Mouse (Mus musculus) embryonic facial prominence, embryonic 15.5 days (tissue): ENCODE results near the gene Sema3c. TPM values are rescaled to one million over a fixed set of nuclear protein-coding genes. Genes with fewer than 3 reads are reported as not detected.
"Not testable (repeated sequence)": the region's sequence is repeated elsewhere in the genome, so short reads cannot be mapped to it uniquely, and the experiment has no call there.

Experiments
- ATAC-seq: fragments of 200-750 bp; cut with Nextera tagmentation; 2 replicates; pipeline ENCODE4 v1.8.0; 2017; ENCODE audit warnings: low read depth, moderate TSS enrichment; ENCODE audit not compliant: insufficient number of reproducible peaks, low FRiP score, low TSS enrichment
- H3K27ac ChIP-seq: fragments of 300-500 bp; sonication (generic); replicated peaks from 2 replicates; pipeline ENCODE4 v1.5.1; 2015; ENCODE audit warnings: mild to moderate bottlenecking, inconsistent platforms
- H3K27me3 ChIP-seq: fragments of 300-500 bp; sonication (generic); 2 replicates; pipeline ENCODE4 v1.6.1; 2015; ENCODE audit warnings: inconsistent platforms
- H3K36me3 ChIP-seq: fragments of 300-500 bp; sonication (generic); 2 replicates; pipeline ENCODE4 v1.6.1; 2015; ENCODE audit warnings: mild to moderate bottlenecking, inconsistent platforms
- H3K4me1 ChIP-seq: fragments of 300-500 bp; sonication (generic); 2 replicates; pipeline ENCODE4 v1.6.1; 2015; ENCODE audit warnings: inconsistent platforms
- H3K4me2 ChIP-seq: fragments of 300-500 bp; sonication (generic); replicated peaks from 2 replicates; pipeline ENCODE4 v1.6.1; 2015; ENCODE audit warnings: mild to moderate bottlenecking, inconsistent platforms
- H3K4me3 ChIP-seq: fragments of 300-500 bp; sonication (generic); replicated peaks from 2 replicates; pipeline ENCODE4 v1.5.1; 2015; ENCODE audit warnings: mild to moderate bottlenecking, inconsistent platforms
- H3K9ac ChIP-seq: fragments of 300-500 bp; sonication (generic); 2 replicates; pipeline ENCODE4 v1.6.1; 2015; ENCODE audit warnings: inconsistent platforms
- H3K9me3 ChIP-seq: fragments of 300-500 bp; sonication (generic); replicated peaks from 2 replicates; pipeline ENCODE4 v1.6.1; 2016; ENCODE audit warnings: inconsistent platforms
- WGBS: fragments of 180-500 bp; shearing (Covaris S2); methylation state at CpG from one replicate; pipeline ENCODE4 v1.1.7; 2015; 5-methylcytosine and 5-hydroxymethylcytosine counted together
- polyA plus RNA-seq: library from polyadenylated mRNA; unstranded; fragments of >200 nt; fragmentation: Nextera tagmentation; extraction: Ambion mirVana; gene quantifications from 2 replicates; pipeline ENCODE4 v1.2.1, GENCODE M21; 2015

Gene Sema3c
- polyA plus RNA-seq: 38.5 and 40.6 TPM in 2 replicates

GRCm38 (mm10) chr5:17573694-17574380 lies at the start of gene Sema3c:
Gene Sema3c, plus strand, starts transcription at chr5:17574281.
- Histone ChIP-seq H3K27me3 (no peaks in the 10 kb centered on the region), H3K9ac (peak within 1 kb of the TSS; percentile 46), H3K36me3 (no peaks in the 10 kb centered on the region), H3K4me1 (no peaks in the 10 kb centered on the region), H3K4me3 (peak within 1 kb of the TSS; percentile 63), H3K27ac (peak within 1 kb of the TSS; percentile 83), H3K9me3 (no peaks in the 10 kb centered on the region), H3K4me2 (peak within 1 kb of the TSS; percentile 62)
- WGBS: 1% methylated on average over 16 of the region's 16 CpGs
- ATAC-seq: no peak

- WGBS: 94% methylated on average over 2 of the region's 2 CpGs
- not testable (repeated sequence) for H3K27ac ChIP-seq, H3K36me3 ChIP-seq, H3K9ac ChIP-seq, H3K4me2 ChIP-seq, H3K4me3 ChIP-seq, ATAC-seq, H3K27me3 ChIP-seq, H3K4me1 ChIP-seq, H3K9me3 ChIP-seq
Measured at GRCm38 (mm10) chr5:17531165-17531564, 42.9 kb upstream of the Sema3c start.

- no peak for ATAC-seq
- Histone ChIP-seq H3K36me3 (no peaks in the 10 kb centered on the region), H3K27ac (no peak overlapping the region), H3K9me3 (no peaks in the 10 kb centered on the region), H3K9ac (no peak overlapping the region), H3K4me2 (no peak overlapping the region), H3K4me1 (no peaks in the 10 kb centered on the region), H3K4me3 (no peak overlapping the region), H3K27me3 (no peaks in the 10 kb centered on the region)
- 37% methylated on average over 4 of the region's 4 CpGs for WGBS
Measured at GRCm38 (mm10) chr5:17543141-17543540, 30.9 kb upstream of the Sema3c start.

GRCm38 (mm10) chr5:17544904-17545449 lies 29.1 kb upstream of the Sema3c start:
- Histone ChIP-seq H3K4me1 (no peaks in the 10 kb centered on the region), H3K4me2 (no peak overlapping the region), H3K27ac (no peak overlapping the region), H3K36me3 (no peaks in the 10 kb centered on the region), H3K27me3 (no peaks in the 10 kb centered on the region), H3K9me3 (no peaks in the 10 kb centered on the region), H3K4me3 (no peak overlapping the region), H3K9ac (no peak overlapping the region)
- 82% methylated on average over 2 of the region's 2 CpGs for WGBS
- no peak for ATAC-seq

GRCm38 (mm10) chr5:17551693-17552092 lies 22.4 kb upstream of the Sema3c start:
- Histone ChIP-seq H3K9ac (no peak overlapping the region), H3K4me1 (0 out of 2 replicates have a peak, but pooled peaks cover 5% of the 10 kb centered on the region), H3K27ac (no peak overlapping the region), H3K36me3 (no peaks in the 10 kb centered on the region), H3K4me2 (no peak overlapping the region), H3K27me3 (no peaks in the 10 kb centered on the region), H3K4me3 (no peak overlapping the region), H3K9me3 (no peaks in the 10 kb centered on the region)
- ATAC-seq: no peak
- WGBS: 50% methylated on average over 3 of the region's 3 CpGs

GRCm38 (mm10) chr5:17556073-17556473 lies 18.0 kb upstream of the Sema3c start:
- no peak overlapping the region for H3K4me3 ChIP-seq
- WGBS: 10% methylated on average over 7 of the region's 7 CpGs
- no peak overlapping the region for H3K4me2 ChIP-seq
- H3K27ac ChIP-seq: no peak overlapping the region
- no peaks in the 10 kb centered on the region for H3K36me3 ChIP-seq
- ATAC-seq: no peak
- no peak overlapping the region for H3K9ac ChIP-seq
- H3K4me1 ChIP-seq: 0 out of 2 replicates have a peak, but pooled peaks cover 5% of the 10 kb centered on the region
- H3K9me3 ChIP-seq: no peaks in the 10 kb centered on the region
- no peaks in the 10 kb centered on the region for H3K27me3 ChIP-seq

GRCm38 (mm10) chr5:17556715-17557265 lies 17.3 kb upstream of the Sema3c start:
- Histone ChIP-seq H3K4me3 (no peak overlapping the region), H3K27ac (no peak overlapping the region), H3K27me3 (no peaks in the 10 kb centered on the region), H3K4me1 (0 out of 2 replicates have a peak, but pooled peaks cover 5% of the 10 kb centered on the region), H3K9ac (no peak overlapping the region), H3K4me2 (no peak overlapping the region), H3K9me3 (no peaks in the 10 kb centered on the region), H3K36me3 (no peaks in the 10 kb centered on the region)
- no peak for ATAC-seq
- WGBS: 79% methylated on average over 3 of the region's 3 CpGs

- no peak overlapping the region for H3K9ac ChIP-seq
- 72% methylated on average over 6 of the region's 6 CpGs for WGBS
- no peaks in the 10 kb centered on the region for H3K36me3 ChIP-seq
- H3K4me1 ChIP-seq: no peaks in the 10 kb centered on the region
- H3K27ac ChIP-seq: no peak overlapping the region
- H3K4me2 ChIP-seq: no peak overlapping the region
- no peak for ATAC-seq
- no peaks in the 10 kb centered on the region for H3K9me3 ChIP-seq
- no peak overlapping the region for H3K4me3 ChIP-seq
- no peaks in the 10 kb centered on the region for H3K27me3 ChIP-seq
Measured at GRCm38 (mm10) chr5:17571571-17571970, 2.5 kb upstream of the Sema3c start.

- H3K4me2 ChIP-seq: peak overlapping the region; percentile 62
- peak overlapping the region; percentile 83 for H3K27ac ChIP-seq
- H3K4me1 ChIP-seq: no peaks in the 10 kb centered on the region
- no peaks in the 10 kb centered on the region for H3K9me3 ChIP-seq
- no peaks in the 10 kb centered on the region for H3K27me3 ChIP-seq
- no peaks in the 10 kb centered on the region for H3K36me3 ChIP-seq
- under 1% methylated on average over 50 of the region's 59 CpGs for whole genome bisulfite sequencing
- peak overlapping the region; percentile 46 for H3K9ac ChIP-seq
- ATAC-seq: peak; percentile 93
- H3K4me3 ChIP-seq: peak overlapping the region; percentile 63
Measured at GRCm38 (mm10) chr5:17574413-17575182, 517 bp downstream of the Sema3c start.

- Histone ChIP-seq H3K36me3 (no peaks in the 10 kb centered on the region), H3K4me1 (no peaks in the 10 kb centered on the region), H3K9ac (no peak overlapping the region), H3K27me3 (no peaks in the 10 kb centered on the region), H3K4me3 (peak overlapping the region; percentile 63), H3K4me2 (peak overlapping the region; percentile 62), H3K27ac (peak overlapping the region; percentile 83), H3K9me3 (no peaks in the 10 kb centered on the region)
- WGBS: 17% methylated on average over 7 of the region's 7 CpGs
- no peak for ATAC-seq
Measured at GRCm38 (mm10) chr5:17575183-17575495, 1.1 kb downstream of the Sema3c start.

GRCm38 (mm10) chr5:17576069-17576468 lies 2.0 kb downstream of the Sema3c start:
- Histone ChIP-seq H3K36me3 (no peaks in the 10 kb centered on the region), H3K27me3 (no peaks in the 10 kb centered on the region), H3K9ac (no peak overlapping the region), H3K4me3 (peak overlapping the region; percentile 63), H3K4me1 (no peaks in the 10 kb centered on the region), H3K27ac (no peak overlapping the region), H3K9me3 (no peaks in the 10 kb centered on the region), H3K4me2 (peak overlapping the region; percentile 62)
- 53% methylated on average over 2 of the region's 2 CpGs for WGBS
- no peak for ATAC-seq
